Mouse (Mus musculus) hematopoietic stem cell, adult 5-6 weeks (primary cell): Measurements from ENCODE around the gene Tcf3. TPM values are rescaled to one million over a fixed set of nuclear protein-coding genes. Genes with fewer than 3 reads are reported as not detected.

Source experiments
- ATAC-seq, 2 experiments: fragments of 125-278 bp in 1 of 2; replicated peaks in 1 of 2; 2 replicates each; pipeline ENCODE4 v1.8.0; 2016 to 2017; ENCODE audit warnings: inconsistent platforms in 2 of 2, mild to moderate bottlenecking in 2 of 2, moderate number of reproducible peaks in 2 of 2, low read depth in 1 of 2, moderate TSS enrichment in 1 of 2; ENCODE audit not compliant: low FRiP score in 2 of 2, poor library complexity in 2 of 2, severe bottlenecking in 2 of 2, insufficient read depth in 1 of 2, low TSS enrichment in 1 of 2
- total RNA-seq: library from RNA; stranded (forward); fragments of 172-1452, 232-1000 nt; gene quantifications from 2 replicates; pipeline ENCODE4 v1.2.3, GENCODE M21; 2017

The Tcf3 gene
- total RNA-seq, 1 experiment from 2014 or later, result 52.6 TPM

DNA sequence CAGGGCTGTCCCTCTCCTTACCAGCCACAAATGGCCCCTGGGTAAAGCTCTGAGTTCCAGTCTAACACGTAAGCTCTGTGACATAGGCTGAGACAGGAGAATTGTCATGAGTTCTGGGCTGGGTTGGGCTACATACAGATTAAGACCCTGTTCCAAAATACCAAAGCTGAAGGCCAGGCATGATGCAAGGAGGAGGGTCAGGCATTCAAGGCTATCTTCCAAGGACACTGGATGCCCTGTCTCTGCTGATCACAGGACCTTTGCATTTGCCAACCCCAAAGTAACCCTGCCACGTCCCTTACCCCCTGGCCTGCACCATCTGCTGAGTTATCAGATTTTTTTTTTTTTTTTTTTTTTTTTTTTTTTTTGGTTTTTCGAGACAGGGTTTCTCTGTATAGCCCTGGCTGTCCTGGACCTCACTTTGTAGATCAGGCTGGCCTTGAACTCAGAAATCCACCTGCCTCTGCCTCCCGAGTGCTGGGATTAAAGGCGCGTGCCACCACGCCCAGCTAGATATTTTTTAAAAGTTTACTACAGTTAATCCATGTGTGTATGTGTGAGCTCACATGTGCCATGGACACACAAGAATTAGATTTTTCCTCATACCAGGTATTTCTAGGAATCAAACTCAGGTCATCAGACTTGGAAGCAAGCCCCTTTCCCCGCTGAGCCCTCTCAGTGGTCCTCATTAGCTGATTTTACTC lies 10.3 kb upstream of the Tcf3 start:
- ATAC-seq, result no peak

DNA sequence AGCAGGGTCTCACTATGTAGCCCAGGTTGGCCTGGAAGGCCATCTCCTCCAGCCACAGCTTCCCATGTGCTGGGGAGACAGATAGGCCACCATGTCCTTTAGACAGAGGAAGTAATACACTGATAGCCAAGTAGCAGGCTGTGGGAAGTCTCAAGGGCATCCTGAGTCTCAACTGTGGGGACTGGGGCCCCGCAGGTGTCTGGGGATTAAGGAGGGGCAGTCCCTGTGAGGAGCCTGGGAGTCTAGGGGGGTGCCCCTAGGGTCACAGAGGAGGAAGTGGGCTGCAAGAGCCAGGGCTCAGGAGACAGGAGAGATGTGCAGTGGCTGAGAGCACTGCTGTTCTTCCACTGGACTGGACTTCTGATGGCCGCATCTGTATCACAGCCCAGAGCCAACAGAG lies 9.5 kb upstream of the Tcf3 start:
- ATAC-seq, result no peak

DNA sequence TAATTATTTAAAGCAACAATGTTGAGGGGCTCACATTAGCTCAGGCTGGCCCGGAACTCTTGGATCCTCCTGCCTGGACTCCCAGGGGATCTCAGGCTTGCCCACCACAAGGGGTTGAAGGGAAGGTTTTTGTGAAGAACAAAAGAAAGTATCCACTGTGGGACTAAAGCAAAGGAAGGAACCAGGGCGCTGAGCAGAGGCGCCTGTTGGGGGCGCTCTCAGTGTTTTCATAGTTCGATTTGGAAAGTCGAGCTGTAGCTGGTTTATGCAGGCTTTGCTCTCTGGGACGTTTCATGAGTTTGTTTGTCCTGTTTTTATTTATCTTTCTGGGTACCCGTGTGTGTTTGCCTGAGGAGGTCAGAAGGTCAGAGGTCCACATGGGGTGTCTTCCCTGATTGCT lies 8.2 kb upstream of the Tcf3 start:
- no peak for ATAC-seq

DNA sequence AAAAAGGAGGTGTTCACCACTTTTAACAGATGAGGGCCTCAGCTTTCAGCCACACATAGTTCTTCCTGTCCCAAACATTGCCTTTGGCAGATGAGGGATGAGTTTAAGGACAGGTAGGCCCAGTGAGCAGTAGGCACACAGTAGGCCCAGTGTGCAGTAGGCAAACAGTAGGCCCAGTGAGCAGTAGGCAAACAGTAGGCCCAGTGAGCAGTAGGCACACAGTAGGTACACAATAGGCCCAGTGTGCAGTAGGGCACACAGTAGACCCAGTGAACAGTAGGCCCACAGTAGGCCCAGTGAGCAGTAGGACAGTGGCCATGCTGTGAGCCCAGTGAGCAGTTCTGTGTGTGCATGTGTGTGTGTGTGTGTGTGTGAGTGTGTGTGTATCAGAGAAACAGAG lies 6.6 kb upstream of the Tcf3 start:
- ATAC-seq, result no peak

DNA sequence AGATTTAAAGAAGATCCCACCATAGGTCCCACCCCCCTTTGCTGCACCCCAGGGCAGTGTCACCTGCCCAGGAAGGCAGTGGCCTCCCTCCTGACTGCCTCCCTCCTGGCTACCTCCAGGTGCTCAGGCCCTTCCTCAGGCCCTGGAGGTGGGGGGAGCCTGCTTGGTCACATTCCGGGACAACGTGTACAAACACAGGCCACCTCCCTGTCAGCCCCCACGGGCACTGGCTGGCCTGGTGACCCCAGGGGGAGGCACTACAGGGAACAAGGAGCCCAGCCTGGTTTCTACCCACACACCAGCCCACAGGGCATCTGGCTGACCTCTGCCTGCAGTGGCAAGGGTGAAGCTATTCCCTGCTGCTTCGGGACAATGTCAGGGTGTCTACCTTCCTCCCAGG lies 4.5 kb upstream of the Tcf3 start:
- ATAC-seq, result no peak

DNA sequence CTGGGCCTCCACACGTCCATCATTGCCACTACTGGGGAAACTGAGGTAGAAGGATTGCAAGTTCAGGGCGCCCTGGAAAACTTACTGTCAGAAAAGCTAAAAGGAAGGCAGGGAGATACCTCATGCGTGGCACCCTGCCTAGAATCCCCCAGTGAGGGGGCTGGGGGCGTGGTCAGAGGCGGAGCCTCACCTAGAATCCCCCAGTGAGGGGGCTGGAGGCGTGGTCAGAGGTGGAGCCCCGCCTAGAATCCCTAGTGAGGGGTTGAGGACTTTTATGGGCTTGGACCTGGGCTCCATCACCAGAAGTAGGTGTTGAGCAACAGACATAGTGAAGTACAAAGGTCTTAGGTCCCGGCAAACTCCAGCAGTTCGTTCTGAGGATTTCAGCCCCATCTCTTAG lies 2.8 kb upstream of the Tcf3 start:
- ATAC-seq, result no peak

DNA sequence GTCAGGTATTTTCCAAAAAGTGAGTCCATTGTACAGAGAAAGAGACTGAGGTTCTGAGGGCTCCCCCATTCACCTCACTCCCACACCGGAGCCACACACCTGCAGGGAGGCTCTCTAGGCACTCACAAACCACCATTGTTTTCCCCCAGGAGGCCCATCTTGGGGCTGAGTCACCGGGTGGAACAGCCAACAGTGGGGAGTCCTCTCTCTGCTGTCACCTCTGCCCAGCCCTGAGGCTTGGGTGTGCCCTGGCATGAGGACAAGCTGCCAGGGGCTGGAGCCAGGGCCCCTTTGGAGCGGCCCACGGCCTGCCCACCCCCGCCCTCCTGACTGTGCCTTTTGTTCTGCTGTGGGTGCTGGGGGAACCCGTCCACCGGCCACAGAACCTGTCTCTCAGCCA lies 2.3 kb upstream of the Tcf3 start:
- no peak for ATAC-seq

DNA sequence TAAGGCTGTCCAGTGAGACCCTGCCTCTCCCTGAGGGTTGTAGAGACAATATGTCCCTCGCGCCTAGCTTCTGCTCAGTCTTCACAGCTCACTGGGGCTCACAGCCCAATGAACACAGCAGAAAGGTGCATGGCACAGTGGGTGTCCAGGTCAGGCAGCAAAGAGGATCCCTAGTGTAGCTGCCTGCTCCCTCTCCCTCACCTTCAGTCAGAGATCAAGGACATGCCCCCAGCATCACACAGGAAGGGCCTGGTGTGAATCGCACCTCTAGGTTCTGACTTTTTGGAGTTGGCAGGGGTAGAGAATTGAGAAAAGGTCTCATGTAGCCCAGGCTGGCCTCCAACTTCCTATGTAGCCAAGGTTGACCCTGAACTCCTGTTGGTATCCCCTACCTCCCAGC lies 1.4 kb upstream of the Tcf3 start:
- ATAC-seq, result no peak

DNA sequence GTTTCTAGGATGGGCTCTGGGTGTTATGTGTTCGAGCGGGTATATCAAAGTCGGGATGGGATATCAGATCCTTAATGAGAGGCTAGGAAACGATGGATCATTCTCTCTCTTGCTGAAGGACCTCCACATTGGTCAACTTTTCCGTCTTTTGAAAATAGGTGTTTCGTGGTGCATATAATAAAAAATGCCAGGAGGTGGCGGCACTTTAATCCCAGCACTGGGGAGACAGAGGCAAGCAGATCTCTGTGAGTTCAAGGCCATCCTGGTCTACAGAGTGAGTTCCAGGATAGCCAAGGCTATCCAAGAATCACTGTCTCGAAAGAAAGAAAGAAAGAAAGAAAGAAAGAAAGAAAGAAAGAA lies 766 bp upstream of the Tcf3 start:
- ATAC-seq, result no peak

DNA sequence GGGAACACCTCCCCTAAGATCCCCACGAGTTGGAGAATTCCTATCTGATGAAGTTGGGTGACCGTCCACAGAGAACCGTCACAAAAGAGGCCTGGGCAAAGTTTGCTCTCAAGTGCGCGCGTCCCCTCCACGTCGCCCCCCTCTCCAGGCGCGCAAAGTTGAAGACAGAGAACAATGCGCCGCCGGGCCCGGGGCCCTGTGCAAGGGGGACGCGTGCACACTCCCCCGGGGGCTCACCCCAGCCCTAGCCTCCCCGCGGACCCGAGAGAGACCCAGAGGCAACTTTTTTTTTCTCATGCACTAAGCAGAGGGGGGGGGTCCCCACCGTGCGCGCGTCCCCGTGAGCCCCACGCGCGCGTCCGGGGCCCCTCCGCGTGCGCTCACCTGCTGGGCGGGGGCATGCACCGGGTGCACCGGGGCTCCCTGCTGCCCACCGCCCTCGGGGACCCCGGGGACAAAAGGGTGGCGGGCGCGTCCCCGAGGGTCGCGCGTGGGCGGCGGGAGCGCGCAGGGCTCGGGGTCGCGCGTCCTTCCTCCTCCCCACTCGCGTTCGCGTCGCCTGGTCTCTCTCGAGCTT lies 423 bp downstream of the Tcf3 start:
- ATAC-seq, result no peak

DNA sequence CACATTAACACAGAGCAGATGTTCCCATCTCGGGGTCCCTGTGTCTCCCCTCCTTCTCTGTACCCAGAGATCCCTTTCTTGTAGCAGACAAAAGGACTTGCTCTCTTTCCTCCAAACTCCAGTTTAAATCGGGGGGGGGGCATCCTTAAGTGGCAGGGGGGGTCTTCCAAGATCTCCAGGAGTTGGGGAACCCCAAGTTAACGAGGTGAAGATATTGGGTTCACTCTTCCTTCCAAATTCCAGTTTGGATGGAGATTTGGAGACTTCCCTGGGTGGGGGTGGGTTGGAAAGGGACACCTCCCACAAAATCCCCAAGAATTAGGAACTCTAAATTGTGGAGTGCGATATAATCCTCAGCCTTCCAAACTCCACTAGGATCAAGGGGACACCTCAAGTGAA lies 1.1 kb downstream of the Tcf3 start:
- no peak for ATAC-seq

DNA sequence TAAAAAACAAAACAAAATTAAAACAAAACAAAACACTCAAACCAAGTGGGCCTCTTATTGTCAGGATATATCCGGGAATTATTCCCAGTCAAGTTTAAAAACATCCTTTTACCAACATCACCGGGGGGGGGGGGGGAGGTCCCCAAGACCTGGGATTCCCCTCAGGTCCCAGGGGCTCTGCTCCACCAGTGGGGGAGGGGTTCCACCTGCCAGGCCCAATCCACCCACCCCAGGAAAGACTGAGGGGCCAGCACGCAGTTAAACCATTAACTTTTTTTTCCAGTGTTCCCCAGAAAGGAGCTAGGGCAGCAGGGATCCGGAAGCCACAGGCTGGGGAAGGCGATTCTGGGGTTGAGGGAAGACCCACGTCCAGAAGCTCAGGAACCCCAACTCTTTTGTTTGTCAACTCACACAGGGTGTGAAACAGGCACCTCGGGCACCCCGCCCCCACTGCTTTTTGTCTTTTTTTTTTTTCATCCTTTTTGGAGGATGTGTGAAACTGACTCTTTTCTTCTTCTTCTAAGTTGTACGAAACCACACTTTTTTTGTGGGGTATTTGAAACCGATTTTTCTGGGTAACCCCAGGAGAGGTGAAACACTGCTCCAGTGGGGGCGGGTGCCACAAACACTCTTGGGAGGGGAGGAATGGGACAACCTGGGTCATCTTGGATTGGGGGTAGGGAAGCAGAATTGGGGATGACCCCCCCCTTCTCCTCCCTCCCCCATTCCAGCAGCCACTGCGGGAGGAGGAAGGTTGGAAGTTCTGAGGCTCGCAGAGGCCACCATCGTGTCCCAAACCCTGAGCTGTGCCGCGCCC lies 1.7 kb downstream of the Tcf3 start:
- ATAC-seq, result no peak

DNA sequence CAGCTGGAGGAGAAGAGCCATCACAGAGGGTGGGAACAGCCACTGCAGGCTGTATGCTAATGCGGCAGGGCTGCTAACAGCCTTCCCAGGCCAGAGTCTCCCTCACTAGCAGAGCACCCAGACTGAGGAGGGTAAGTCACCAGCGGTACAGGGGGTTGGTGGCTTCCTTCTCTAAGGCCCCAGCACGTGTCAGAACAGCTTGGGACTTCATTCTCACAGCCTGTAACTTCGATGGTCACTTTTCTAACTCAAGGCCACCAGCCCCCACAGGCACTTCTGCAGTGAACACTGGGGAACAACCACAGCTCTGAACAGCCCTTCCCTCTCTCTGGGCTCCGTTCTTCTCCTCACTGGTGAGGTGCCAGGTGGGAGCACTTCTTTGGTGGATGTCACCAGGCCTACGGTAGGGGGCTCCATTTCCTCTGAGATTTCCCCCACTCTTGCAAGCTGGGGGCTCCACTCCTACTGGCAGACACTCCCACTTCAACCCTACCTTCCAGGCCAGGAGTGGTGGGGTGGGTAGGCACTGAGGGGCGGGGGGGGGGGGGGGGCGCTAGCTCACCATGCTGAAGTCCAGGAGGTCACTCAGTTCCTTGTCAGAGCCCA lies 3.0 kb downstream of the Tcf3 start:
- no peak for ATAC-seq

DNA sequence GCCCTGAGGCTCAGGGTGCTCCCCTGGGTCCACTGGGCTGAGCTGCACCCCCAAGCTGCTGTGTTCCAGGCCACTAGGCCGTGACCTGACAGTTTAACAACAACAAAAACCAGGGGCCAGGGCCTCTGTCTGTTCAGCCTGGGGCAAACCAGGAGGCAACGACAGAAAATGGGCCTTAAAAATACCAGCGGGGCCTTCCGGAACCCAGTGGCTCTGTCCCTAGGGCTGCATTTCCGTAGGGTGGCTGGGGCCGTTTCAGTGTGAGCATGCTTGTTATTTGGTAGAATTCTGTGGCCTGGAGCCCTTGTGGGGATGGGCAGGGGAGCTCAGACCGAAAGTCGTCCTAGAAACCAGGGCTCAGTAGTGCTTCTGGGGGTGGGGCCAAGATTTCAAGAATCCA lies 3.6 kb downstream of the Tcf3 start:
- ATAC-seq, result no peak

DNA sequence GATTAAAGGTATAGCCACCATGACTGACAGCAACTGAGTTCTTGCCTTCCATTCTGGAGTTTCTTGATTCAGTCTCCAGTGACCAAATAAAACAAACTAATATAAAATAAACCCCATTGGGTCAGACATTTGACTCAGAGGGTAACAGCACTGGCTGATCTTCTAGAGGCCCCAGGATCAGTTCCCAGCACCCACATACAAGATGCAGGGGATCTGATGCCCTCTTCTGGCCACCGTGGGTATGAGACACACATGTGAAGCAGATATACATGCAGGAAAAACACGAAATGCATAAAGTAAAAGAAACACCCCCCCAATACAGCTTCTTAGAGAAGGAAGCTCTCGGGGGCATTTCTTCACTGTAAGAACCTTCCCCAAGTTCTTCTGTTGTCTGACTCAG lies 8.4 kb downstream of the Tcf3 start:
- ATAC-seq, result no peak

DNA sequence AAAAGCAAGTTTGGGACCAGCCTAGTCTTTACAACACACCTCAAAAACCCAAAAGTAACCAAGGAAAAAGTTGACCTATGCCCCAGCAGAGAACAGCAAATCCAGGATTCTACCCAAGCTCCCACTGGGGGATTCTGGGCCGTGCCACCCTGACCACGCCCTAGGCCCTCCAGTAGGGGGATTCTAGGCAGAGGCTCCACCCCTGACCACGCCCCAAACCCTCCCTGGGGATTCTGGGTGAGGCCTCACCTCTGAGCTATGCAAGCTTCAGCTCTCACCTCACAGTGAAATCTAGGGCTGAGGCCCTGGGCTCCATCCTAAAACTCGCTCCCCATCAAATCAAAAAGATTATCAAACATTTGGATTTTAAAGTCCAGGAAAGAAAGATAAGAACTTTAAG lies 9.9 kb downstream of the Tcf3 start:
- ATAC-seq, result no peak

DNA sequence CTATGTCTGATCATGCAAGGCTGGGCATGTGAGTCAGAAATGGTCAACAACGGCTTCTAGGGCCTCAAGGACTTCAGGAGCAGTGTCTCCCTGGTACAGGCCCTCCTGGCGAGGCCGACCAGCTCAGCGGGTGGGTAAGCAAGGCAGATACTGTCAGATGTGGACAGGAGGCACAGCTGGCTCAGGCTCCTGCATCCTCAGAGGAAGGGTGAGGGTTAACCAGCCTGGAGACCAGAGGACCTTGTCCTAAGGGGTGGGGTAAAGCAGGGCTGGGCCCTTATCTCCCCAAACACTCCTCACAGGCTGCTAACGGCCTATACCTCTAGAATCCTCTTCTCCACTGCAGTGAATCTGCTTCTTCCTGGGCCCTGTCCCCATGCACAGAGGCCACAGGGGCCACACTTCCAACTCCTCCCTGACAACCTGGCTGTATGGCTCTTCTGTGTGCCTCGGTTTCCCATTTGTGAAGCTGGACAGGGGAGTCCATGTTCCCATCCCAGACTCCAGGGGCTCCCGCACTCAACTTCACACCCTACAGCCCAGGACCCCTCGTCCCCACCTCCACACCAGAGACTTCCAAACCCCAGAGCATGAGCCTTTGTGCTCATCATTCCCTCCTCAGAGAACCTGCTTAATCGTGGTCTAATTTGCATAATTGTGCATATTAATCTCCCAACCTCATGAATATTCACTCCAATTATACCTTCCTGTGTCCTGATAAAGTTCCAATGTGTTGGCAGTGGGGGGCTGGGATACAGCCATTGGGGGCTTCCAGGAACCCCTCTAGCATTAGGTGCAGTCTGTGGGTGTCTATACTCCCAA lies 11.6 kb downstream of the Tcf3 start:
- ATAC-seq, result no peak

DNA sequence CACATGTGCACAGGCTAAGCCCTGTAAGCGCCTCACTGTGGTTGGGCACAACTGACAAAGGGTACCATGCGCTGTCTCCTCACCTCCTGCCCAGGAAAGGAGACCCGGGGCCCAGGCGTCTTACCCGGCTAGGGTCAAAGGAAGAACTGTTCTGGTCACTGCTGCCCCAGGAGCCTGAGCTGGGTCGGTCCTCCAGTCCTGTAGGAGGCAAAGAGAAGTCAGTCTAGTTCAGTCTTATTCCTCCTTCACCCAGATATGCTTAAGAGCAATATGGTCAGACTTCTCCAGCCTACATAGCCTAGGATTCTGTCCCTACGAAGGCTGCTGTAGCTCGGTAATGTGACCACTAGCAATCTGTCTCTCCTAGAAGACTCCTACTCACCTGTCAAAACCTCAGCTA lies 12.2 kb downstream of the Tcf3 start:
- no peak for ATAC-seq
